Mouse (Mus musculus) spleen, adult 2 months (tissue): ENCODE measurements at regions not wholly inside any gene's neighbourhood (a gene's known extent, or its start where the extent isn't known, plus 50 kb on each side); places are given as distances from the start of the nearest gene placed in this dataset.

ENCODE experiments used
- CTCF ChIP-seq: fragments of 200-500 bp; IDR thresholded peaks from 2 replicates; pipeline ENCODE4 v1.5.1; 2011; ENCODE audit warnings: mild to moderate bottlenecking, inconsistent platforms; ENCODE audit not compliant: insufficient read depth, insufficient read length, insufficient replicate concordance; ENCODE audit errors: extremely low read depth
- POLR2A ChIP-seq: fragments of 200-500 bp; IDR thresholded peaks from 2 replicates; pipeline ENCODE4 v1.6.1; 2011; ENCODE audit warnings: low read depth, low read length, inconsistent platforms

DNA sequence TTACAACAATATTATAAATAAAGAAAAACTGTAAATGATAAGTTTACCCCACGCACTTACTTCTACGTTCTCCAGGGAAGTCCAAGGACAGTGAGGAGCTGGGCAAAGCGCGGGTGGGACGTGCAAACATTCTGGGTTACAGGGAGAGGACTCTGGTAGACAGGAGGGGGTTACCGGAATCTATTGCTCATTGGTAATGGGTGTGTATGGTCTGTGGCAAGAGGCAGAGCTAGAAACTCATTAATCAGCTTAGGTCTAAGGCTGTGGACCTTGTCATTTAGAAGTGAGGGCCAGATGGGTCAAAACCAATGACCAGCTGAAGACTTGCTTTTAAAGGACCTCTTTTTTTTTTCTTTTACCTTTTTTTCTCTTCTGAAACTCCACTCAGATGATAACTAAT, 107.9 kb upstream of the Hmgn3 start:
- TF ChIP-seq CTCF (no peak), POLR2A (no peak)
